Mouse (Mus musculus): ENCODE measurements at regions not wholly inside any gene's neighbourhood (a gene's known extent, or its start where the extent isn't known, plus 50 kb on each side); places are given as distances from the start of the nearest gene placed in this dataset.

GRCm38 (mm10) chr16:93041887-93042286 lies 215.9 kb upstream of the Runx1 start:
- no peak overlapping the region for H3K27ac ChIP-seq
- DNase-seq (ENCODE audit: low spot score) = no peak
- no peak overlapping the region for H3K9ac ChIP-seq (replicated peaks; ENCODE audit: low read length)
- no peaks in the 10 kb centered on the region for H3K9me3 ChIP-seq (ENCODE audit: low read length)
- TF ChIP-seq CTCF (IDR thresholded peaks at IDR 0.05; ENCODE audit: low read depth) = no peak
- H3K27me3 ChIP-seq (ENCODE audit: insufficient read depth, low read length) = no peaks in the 10 kb centered on the region
- WGBS = 95% methylated on average over 3 of the region's 3 CpGs
- H3K4me3 ChIP-seq (ENCODE audit: low read length) = no peak overlapping the region
- no peaks in the 10 kb centered on the region for H3K36me3 ChIP-seq (ENCODE audit: insufficient read depth, low read length)
- H3K4me2 ChIP-seq (ENCODE audit: low read depth, low read length) = no peak overlapping the region
- no peaks in the 10 kb centered on the region for H3K4me1 ChIP-seq (ENCODE audit: insufficient read depth, low read length)
- no peak for ATAC-seq

- no peak overlapping the region for H3K4me3 ChIP-seq (ENCODE audit: low read length)
- no peak for ATAC-seq
Measured at GRCm38 (mm10) chr16:93041399-93041798, 215.4 kb upstream of the Runx1 start.

GRCm38 (mm10) chr16:93035626-93036025 lies 209.7 kb upstream of the Runx1 start:
- Histone ChIP-seq H3K36me3 (ENCODE audit: insufficient read depth, low read length) (no peaks in the 10 kb centered on the region), H3K4me3 (ENCODE audit: low read length) (no peak overlapping the region), H3K4me2 (ENCODE audit: low read depth, low read length) (no peak overlapping the region), H3K27me3 (ENCODE audit: insufficient read depth, low read length) (no peaks in the 10 kb centered on the region), H3K4me1 (ENCODE audit: insufficient read depth, low read length) (no peaks in the 10 kb centered on the region), H3K9me3 (ENCODE audit: low read length) (no peaks in the 10 kb centered on the region), H3K27ac (no peak overlapping the region), H3K9ac (replicated peaks; ENCODE audit: low read length) (no peak overlapping the region)
- 87% methylated on average over 9 of the region's 9 CpGs for WGBS
- TF ChIP-seq CTCF (IDR thresholded peaks at IDR 0.05; ENCODE audit: low read depth) = no peak
- ATAC-seq (no peak), DNase-seq (ENCODE audit: low spot score) (no peak)

More at GRCm38 (mm10) chr16:93041399-93041798, 215.4 kb upstream of the Runx1 start:
- no peaks in the 10 kb centered on the region for H3K27me3 ChIP-seq (ENCODE audit: insufficient read depth, low read length)
- H3K9ac ChIP-seq (replicated peaks; ENCODE audit: low read length) = no peak overlapping the region
- no peaks in the 10 kb centered on the region for H3K9me3 ChIP-seq (ENCODE audit: low read length)
- H3K4me1 ChIP-seq (ENCODE audit: insufficient read depth, low read length) = no peaks in the 10 kb centered on the region
- no peaks in the 10 kb centered on the region for H3K36me3 ChIP-seq (ENCODE audit: insufficient read depth, low read length)
- no peak overlapping the region for H3K4me2 ChIP-seq (ENCODE audit: low read depth, low read length)
- DNase-seq (ENCODE audit: low spot score) = no peak
- H3K27ac ChIP-seq = no peak overlapping the region
- no peak for TF ChIP-seq CTCF (IDR thresholded peaks at IDR 0.05; ENCODE audit: low read depth)

GRCm38 (mm10) chr16:93033943-93034342 lies 208.0 kb upstream of the Runx1 start:
- no peak for DNase-seq (ENCODE audit: low spot score)
- no peaks in the 10 kb centered on the region for H3K27me3 ChIP-seq (ENCODE audit: insufficient read depth, low read length)
- H3K4me2 ChIP-seq (ENCODE audit: low read depth, low read length) = no peak overlapping the region
- no peaks in the 10 kb centered on the region for H3K36me3 ChIP-seq (ENCODE audit: insufficient read depth, low read length)
- no peak overlapping the region for H3K9ac ChIP-seq (replicated peaks; ENCODE audit: low read length)
- no peaks in the 10 kb centered on the region for H3K9me3 ChIP-seq (ENCODE audit: low read length)
- no peaks in the 10 kb centered on the region for H3K4me1 ChIP-seq (ENCODE audit: insufficient read depth, low read length)
- TF ChIP-seq CTCF (IDR thresholded peaks at IDR 0.05; ENCODE audit: low read depth) = no peak
- no peak overlapping the region for H3K4me3 ChIP-seq (ENCODE audit: low read length)
- no peak overlapping the region for H3K27ac ChIP-seq
- ATAC-seq = no peak
- WGBS = 69% methylated on average over 3 of the region's 3 CpGs

GRCm38 (mm10) chr16:93031624-93032023 lies 205.7 kb upstream of the Runx1 start:
- no peak for DNase-seq (ENCODE audit: low spot score)
- H3K4me1 ChIP-seq (ENCODE audit: insufficient read depth, low read length) = no peaks in the 10 kb centered on the region
- 88% methylated on average over 5 of the region's 5 CpGs for WGBS
- no peak overlapping the region for H3K4me3 ChIP-seq (ENCODE audit: low read length)
- H3K9me3 ChIP-seq (ENCODE audit: low read length) = no peaks in the 10 kb centered on the region
- TF ChIP-seq CTCF (IDR thresholded peaks at IDR 0.05; ENCODE audit: low read depth) = no peak
- H3K27ac ChIP-seq = no peak overlapping the region
- no peak for ATAC-seq
- no peak overlapping the region for H3K4me2 ChIP-seq (ENCODE audit: low read depth, low read length)
- no peak overlapping the region for H3K9ac ChIP-seq (replicated peaks; ENCODE audit: low read length)
- H3K36me3 ChIP-seq (ENCODE audit: insufficient read depth, low read length) = no peaks in the 10 kb centered on the region
- no peaks in the 10 kb centered on the region for H3K27me3 ChIP-seq (ENCODE audit: insufficient read depth, low read length)

- ATAC-seq (no peak), DNase-seq (ENCODE audit: low spot score) (no peak)
- Histone ChIP-seq H3K27ac (no peak overlapping the region), H3K9ac (replicated peaks; ENCODE audit: low read length) (no peak overlapping the region), H3K4me3 (ENCODE audit: low read length) (no peak overlapping the region), H3K27me3 (ENCODE audit: insufficient read depth, low read length) (no peaks in the 10 kb centered on the region), H3K9me3 (ENCODE audit: low read length) (no peaks in the 10 kb centered on the region), H3K4me1 (ENCODE audit: insufficient read depth, low read length) (no peaks in the 10 kb centered on the region), H3K36me3 (ENCODE audit: insufficient read depth, low read length) (no peaks in the 10 kb centered on the region), H3K4me2 (ENCODE audit: low read depth, low read length) (no peak overlapping the region)
- TF ChIP-seq CTCF (IDR thresholded peaks at IDR 0.05; ENCODE audit: low read depth) = no peak
- 84% methylated on average over 7 of the region's 7 CpGs for WGBS
Measured at GRCm38 (mm10) chr16:93028640-93029039, 202.7 kb upstream of the Runx1 start.

GRCm38 (mm10) chr16:93028016-93028415 lies 202.1 kb upstream of the Runx1 start:
- no peak overlapping the region for H3K27ac ChIP-seq
- H3K4me2 ChIP-seq (ENCODE audit: low read depth, low read length) = no peak overlapping the region
- no peaks in the 10 kb centered on the region for H3K9me3 ChIP-seq (ENCODE audit: low read length)
- H3K36me3 ChIP-seq (ENCODE audit: insufficient read depth, low read length) = no peaks in the 10 kb centered on the region
- ATAC-seq (no peak), DNase-seq (ENCODE audit: low spot score) (no peak)
- TF ChIP-seq CTCF (IDR thresholded peaks at IDR 0.05; ENCODE audit: low read depth) = no peak
- no peaks in the 10 kb centered on the region for H3K27me3 ChIP-seq (ENCODE audit: insufficient read depth, low read length)
- no peak overlapping the region for H3K4me3 ChIP-seq (ENCODE audit: low read length)
- 81% methylated on average over 7 of the region's 7 CpGs for WGBS
- H3K9ac ChIP-seq (replicated peaks; ENCODE audit: low read length) = no peak overlapping the region
- no peaks in the 10 kb centered on the region for H3K4me1 ChIP-seq (ENCODE audit: insufficient read depth, low read length)
